Mouse (Mus musculus): Measurements from ENCODE around the gene Rfx7.
"Not testable (repeated sequence)": the region's sequence is repeated elsewhere in the genome, so short reads cannot be mapped to it uniquely, and the experiment has no call there.

Gene Rfx7

DNA sequence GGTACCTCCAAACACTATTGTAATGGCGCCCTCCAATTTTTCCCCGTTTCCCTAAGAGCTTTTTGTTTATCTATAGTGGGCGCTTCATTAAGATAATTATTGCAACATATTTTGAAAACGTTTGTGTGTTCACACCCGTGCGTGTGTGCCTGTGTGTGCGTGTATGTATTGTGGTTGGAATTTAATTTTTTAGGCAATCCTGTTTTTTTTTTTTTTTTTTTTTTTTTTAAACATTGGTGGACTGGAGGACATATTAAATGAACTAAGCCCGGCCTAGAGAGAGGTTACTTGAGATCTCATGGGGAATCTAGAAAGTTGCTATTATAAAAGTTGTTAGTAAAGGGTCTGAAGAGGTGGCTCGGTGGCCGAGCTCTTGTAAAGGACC lies 131.5 kb downstream of the Rfx7 start:
- DNase-seq (ENCODE audit: low spot score in 2 of 2) = no peak

DNA sequence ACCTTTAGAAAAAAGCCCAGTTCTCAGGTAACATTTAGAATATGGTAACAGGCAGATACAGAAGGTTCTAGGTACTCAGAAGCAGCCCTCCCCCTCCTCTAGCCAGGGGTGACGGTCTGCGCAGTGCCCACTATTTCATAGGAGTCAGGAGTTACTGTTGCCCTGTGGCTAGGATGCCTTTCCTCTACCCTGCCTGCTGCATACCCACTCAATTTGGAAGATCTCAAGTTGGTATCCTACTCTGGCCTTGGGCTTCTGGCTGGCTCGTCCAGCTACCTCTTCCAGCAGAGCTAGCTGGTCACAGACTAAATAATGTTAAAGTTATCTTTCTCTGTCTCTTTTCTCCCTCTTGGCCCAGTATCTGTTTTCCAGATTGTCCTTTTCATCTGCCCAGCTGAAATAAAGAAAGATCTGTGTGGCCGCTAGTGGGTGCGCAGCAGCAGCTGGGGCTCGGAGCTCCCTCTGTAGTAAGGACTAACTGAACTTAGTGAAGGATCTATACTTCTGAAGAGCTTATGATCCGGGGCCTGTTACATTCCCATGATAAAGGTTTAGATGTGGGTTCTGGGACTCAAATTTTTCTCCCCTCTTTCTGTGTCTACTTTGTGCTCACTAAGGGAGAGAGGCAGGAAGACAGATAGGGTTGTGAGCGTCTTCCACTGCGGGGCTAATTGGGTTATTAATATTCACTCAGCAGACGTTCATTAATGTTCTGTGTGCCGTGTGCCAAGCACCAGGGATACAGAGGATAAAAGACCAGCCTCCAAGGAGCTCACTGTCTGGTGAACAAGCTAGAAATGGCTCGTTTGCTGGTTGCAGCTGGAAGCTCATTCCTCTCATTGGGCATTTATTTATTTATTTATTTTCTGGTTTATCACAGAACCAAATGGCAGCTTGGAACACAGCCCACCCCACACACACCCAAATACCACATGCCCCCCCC lies 132.6 kb downstream of the Rfx7 start:
- DNase-seq (ENCODE audit: low spot score in 2 of 2) = no peak

DNA sequence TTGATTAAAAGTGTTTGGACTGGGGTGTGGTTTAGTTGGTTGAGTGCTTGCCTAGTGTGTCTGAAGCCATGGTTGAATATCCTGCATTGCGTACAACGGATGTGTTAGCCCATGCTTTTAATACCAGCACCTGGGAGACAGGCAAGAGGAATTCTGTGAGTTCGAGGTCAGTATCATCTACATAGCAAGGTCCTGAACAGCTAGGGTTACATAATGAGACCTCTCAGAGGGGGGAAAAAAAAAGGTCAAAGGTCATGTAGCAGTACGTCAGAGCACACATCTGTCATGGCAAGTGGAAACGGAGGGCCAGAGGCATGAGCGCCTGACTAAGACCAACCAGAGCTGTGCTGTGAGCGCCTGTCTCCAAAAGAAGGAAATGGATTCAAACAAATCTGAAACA lies 133.5 kb downstream of the Rfx7 start:
- no peak for DNase-seq (ENCODE audit: low spot score in 2 of 2)

DNA sequence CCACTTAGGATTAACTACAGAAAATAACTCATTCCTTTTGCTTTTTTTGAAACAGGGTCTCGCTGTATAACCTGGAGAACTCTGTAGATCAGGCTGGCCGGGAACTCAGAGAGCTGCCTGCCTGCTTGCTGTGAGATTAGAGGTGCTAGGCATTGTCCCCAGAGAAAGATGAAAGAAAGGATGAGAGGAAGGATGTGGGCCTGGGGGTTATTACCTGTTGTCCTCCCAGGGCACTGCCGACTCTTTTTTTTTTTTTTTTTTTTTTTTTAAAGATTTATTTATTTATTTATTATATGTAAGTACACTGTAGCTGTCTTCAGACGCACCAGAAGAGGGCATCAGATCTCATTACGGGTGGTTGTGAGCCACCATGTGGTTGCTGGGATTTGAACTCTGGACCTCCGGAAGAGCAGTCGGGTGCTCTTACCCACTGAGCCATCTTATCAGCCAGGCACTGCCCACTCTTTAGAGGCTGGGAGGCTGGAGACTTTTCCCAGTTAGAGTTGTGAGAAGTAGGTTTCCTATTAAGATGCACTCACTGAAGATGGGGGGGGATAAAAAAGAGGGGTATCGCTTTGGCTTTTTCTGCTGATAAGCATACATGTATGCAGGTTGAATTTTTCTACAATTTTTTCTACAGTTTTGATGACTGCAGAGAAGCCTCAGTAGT lies 134.4 kb downstream of the Rfx7 start:
- DNase-seq (ENCODE audit: low spot score in 2 of 2) = not testable (repeated sequence)

DNA sequence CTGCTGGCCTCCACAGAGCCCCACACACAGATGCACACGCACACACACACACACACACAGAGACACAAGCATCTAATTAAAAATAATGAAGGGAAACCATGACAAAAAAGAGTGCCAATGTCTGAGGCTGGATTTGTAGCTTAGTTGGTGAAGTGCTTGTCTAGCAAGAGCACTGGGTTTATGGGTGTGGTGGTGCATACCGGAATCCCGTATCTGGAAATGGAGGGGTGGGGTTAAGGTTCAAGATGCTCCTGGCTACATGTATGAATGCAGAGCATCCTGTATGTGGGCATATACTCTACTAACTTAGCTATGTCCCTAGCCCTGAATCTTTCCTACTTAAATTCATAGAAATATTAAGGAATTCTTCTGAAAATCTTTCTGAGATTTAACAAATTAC lies 135.1 kb downstream of the Rfx7 start:
- no peak for DNase-seq (ENCODE audit: low spot score in 2 of 2)

DNA sequence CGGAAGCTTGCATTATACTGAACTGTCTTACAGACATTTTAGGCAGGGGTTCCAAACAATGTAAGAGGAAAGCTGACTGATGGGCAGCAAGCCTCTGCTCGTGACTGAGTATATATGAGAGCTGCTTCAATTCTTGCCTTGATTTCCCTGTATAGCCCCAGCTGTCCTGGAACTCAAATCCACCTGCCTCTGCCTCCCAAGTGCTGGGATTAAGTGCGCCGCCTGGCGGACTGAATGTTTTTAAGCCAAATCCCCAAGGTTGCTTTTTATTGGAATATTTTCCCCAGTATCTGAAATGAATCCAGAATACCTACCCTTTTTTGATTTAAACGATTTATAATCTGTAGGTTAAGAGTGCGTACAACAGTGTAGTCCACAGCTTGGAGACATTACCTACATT lies 137.3 kb downstream of the Rfx7 start:
- DNase-seq (ENCODE audit: low spot score in 2 of 2) = no peak

DNA sequence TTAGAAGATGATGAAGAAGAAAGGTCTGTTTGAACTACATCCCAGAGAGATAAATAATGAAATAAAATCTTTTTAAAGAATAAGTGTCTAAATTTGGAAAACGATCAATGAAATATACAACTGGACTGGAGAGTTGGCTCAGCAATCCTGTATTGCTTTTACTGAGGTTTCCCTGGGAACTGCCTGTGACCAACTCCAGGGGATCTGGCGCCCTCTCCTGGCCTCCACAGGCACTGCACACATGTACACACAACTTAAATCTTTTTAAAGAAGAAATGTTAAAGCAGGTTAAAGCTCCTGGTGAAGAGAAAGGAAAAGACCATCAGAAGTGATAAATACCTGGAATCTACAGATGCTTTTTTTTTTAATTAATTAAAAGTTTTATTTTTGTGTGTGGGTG lies 140.3 kb downstream of the Rfx7 start:
- DNase-seq (ENCODE audit: low spot score in 2 of 2) = peak; percentile 81 to 83
